Mouse (Mus musculus) lung, postnatal 0 days (tissue): ENCODE data around the gene Olfr165.
"Not testable (repeated sequence)": the region's sequence is repeated elsewhere in the genome, so short reads cannot be mapped to it uniquely, and the experiment has no call there.

Experiments used
- CTCF ChIP-seq: IDR thresholded peaks from 2 replicates; pipeline ENCODE4 v1.5.1; 2016; ENCODE audit warnings: antibody characterized with exemption, mild to moderate bottlenecking
- EP300 ChIP-seq: IDR thresholded peaks from 2 replicates; pipeline ENCODE4 v1.6.1; 2016; ENCODE audit warnings: antibody characterized with exemption, mild to moderate bottlenecking, control low read depth

- not testable (repeated sequence) for TF ChIP-seq CTCF, EP300
Observed at GRCm38 (mm10) chr16:19458741-19459140, 35.8 kb upstream of the Olfr165 start.
